Mouse (Mus musculus) urinary bladder, adult 2 months (tissue): ENCODE results near the gene Uggt1. TPM values are rescaled to one million over a fixed set of nuclear protein-coding genes. Genes with fewer than 3 reads are reported as not detected.

ENCODE experiments used
- DNase-seq: peaks from one replicate; pipeline ENCODE4 v3.0.0; 2022; ENCODE audit warnings: low spot score
- polyA plus RNA-seq: library from polyadenylated mRNA; depleted of rRNA; stranded (reverse); fragments of >200 nt; gene quantifications from 2 replicates; pipeline ENCODE4 v1.2.3, GENCODE M21; 2012; rRNA removed

Uggt1 gene
- 20.6 and 25.2 TPM in 2 replicates for polyA plus RNA-seq

DNA sequence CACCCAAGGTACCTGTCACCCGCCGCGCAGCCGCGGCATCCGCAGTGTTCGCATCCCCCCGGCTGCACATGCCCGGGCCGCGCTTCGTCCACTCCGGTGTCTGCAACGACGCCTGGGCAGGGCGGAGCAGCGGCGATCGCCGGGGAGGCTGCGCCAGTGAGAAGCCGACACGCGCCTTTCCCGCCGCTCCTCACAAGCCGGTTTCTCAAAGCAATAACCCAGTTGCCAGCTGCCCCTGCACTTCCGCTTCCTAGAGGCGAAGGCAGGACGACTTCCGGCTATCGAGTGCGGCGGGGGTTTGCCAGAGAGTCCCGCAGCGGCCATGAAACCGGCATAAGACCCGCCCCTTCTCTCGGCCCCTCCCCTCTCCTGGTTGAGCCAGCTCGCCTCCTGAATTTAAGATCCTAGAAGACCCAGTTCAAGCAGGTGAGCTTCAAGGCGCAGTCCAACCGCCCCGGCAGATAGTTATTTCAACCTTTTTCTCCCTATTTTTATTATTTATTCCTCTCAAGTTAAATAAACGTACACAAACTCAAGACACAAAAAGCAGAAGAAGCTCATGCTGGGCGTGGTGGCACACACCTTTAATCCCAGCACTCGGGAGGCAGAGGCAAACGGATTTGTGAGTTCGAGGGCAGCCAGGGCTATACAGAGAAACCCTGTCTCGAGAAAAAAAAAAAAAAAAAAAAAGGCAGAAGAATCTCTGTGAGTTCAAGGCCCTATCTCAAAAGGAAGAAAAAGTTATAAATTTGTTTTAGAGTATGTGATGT lies at the start of gene Uggt1:
TSS of gene Uggt1 (minus strand) at position 663 of the 770 bp plus-strand sequence.
- DNase-seq: peak; percentile 76

DNA sequence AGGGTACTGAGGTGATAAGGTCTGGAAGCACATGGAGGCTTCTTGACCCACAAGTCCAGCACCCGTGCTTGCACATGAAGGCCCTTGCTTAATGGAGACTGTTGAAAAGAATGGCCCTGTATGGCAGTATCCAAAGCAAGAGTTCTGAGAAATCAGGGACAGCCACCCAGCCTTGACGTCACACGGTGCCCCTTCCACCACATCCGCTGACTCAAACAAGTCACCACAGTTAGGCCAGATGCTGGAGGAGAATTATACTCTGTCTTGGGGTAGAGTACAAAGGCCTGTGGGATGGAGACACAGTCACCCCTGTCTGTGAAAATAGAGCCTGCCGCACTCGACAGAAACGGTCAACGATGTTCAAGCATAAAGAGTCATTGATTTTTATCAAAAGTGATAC lies 49.0 kb upstream of the Uggt1 start:
- no peak for DNase-seq

DNA sequence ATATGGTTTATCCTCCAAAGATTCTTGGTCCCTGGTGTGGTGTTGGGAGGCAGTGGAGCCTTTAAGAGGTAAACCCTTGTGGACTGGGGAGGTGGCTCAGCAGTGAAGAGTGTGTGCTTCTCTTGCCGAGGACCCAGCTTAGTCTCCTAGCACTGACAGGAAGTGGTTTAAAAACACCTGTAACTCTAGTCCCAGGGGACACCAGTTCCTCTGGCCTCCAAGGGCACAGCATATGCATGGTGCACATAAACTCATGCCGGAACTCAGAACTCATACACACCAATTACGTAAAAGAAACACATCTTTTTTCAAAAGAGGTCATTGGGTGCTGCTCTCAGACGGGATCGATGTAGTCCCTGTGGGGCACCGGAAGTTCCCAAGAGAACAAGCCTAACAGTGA lies 37.3 kb upstream of the Uggt1 start:
- DNase-seq: no peak

DNA sequence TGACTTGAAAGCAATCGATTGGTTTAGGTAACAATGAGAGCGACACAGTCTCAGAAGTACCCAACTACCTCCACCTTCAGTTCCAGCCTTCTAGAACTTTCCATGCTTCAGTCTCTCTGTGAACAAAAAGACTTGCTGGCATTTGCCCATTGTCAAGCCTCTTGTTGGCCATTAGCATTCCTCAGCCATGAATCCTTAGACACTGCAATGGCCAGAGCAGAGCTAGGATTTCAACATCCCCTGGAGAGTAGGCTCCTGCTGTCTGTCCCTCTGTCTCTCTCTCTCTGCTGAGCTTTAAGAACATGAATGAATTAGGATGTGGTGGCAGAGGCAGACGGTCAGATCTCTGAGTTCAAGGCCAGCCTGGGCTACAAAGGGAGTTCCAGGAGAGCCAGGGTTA lies 36.4 kb upstream of the Uggt1 start:
- DNase-seq: no peak

DNA sequence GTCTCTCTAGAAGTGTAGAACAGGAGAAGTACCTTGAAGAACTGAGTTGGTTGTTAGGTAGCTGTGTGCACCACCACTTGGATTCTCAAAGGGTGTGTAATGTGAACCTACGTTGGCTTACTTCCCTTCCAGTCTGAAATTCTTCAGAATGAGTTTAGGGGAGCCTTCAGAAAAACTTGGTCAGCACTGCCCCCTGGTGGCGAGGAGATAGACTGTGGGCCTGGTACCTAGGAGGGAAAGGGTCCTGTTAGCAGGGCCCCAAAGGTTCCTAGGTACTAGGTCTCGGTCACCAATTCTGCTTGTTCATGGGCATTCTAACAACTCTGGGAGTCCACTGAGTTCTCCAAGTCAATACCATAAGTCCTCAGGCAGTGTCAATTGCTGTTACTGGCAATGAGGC lies 34.7 kb upstream of the Uggt1 start:
- peak; percentile 66 for DNase-seq

DNA sequence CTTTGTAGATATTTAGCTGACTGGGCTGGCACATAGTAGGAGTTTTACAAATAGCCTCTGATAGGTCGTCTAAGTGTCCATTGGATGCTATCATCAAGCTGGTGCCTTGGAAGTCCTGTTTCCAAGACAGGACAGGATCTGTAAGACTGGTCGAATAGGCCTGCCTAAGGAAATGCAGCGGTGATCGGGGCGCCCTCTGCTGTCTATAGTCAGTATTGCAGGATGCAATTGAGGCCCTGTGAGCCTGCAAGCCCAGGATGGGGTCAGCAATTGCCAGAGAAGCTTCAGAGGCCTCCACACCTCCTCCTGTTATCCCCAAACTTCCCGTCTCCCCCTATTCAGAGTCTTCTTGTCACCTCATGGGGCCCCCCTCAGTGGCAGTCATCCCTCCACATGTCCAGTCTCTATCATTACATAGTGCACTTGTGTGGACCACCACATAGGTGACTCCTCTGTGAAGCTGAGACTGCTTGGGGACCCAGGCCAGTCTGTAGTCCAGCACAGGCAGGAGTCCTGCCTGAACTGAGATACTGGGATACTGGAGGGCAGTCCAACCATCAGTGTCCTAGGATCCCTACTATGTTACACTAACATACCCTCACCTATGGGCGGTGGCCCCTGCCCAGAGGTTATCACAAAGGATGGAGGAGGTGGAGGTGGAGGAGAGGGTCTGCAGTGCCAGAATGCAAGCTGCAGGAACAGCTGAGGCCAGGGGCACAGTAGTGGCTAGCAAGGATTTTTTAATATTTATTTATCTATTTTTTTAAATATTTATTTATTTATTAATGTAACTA lies 32.9 kb upstream of the Uggt1 start:
- peak; percentile 56 for DNase-seq

DNA sequence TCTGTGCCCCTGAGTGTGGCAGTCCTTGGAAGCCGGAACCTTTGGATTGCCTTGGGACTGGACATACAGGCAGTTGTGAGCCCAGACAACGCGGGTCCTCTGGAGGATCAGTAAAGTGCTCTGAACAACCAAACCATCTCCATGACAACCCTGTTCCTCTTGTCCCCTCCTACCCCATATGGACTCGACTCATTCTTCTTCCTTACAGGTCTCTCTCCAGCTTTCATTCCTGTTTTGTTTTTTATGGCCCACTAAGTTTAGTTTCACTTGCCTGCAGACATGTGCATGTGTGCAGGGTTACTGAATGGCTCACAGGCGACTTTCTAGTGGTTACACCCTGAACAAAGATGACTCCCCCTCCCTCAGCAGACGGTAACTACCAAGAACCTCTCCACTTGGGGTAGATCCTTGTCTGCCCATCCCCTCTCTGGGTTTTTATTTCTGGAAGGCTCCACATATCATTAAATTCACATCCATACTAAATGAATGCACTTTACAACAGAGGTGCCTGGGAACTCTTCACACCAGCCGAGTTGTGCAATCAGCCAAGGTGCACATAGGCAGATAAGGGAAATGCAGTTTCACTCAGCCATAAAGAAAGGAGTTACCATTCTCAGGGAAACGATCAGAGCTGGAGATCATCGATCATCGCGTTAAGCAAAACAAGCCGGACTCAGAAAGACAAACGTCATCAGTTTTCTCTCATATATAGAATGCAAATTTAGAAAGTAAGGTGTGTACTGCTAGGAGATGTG lies 31.3 kb upstream of the Uggt1 start:
- no peak for DNase-seq

DNA sequence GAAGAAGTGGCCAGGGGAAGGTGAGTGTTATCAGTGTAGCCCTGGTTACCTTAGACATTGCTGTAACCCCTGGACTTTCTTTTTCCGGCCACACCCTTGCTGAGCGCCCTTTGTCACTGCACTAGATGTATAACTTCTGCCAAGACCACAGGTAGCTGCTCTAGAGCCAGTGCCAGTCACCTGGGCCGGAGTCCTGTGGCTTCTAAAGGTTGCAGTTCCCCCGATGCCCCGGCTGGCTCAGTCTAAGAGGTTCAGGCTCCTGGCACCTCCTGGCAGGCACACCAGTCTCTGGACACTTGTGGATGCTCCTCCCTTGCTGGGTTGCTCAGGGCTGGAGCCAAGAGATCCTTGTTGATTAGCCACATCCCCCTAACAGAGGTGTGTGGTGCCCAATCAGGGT lies 29.9 kb upstream of the Uggt1 start, which contains the start of gene Neurl3:
TSS of gene Neurl3 (minus strand) at position 225 of the 400 bp plus-strand sequence.
- no peak for DNase-seq

DNA sequence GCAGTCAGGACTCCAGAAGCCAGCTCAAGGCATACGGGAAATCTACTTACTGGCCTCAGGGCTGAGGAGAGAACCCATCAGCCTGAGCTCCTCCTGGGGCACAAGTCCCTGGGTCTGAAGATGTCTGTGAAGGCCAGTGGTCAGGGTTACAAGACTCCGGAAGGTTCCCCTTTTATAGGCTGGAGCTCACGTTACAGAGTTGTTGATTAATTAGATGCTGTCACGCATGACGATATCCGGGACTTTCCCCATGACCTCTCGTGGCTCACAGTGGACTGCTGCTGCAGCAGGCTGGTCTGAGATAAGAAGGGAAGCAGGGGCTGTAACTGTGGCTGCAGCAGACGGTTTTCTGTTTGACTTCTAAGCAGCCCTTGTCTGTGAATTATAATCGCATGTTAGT lies 28.8 kb upstream of the Uggt1 start:
- no peak for DNase-seq

DNA sequence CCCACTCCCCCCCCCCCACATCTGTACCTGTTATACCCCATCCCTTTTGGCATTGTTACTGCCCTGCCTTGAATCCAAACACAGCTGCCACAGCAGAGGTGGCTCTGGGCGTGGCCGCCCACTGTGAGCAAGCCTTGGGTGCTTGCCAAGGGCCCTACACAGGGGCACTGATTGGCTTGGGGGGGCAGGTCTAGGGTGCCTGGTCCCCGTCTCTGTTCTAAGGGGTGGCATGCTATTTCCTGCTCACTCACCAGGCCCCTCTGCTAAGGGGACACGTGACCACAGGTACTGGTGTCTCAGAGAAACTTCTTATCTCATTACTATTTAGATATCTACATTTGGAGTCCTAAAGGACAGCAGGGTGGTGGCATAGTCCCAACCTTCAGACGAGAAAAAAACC lies 28.0 kb upstream of the Uggt1 start:
- DNase-seq: no peak

DNA sequence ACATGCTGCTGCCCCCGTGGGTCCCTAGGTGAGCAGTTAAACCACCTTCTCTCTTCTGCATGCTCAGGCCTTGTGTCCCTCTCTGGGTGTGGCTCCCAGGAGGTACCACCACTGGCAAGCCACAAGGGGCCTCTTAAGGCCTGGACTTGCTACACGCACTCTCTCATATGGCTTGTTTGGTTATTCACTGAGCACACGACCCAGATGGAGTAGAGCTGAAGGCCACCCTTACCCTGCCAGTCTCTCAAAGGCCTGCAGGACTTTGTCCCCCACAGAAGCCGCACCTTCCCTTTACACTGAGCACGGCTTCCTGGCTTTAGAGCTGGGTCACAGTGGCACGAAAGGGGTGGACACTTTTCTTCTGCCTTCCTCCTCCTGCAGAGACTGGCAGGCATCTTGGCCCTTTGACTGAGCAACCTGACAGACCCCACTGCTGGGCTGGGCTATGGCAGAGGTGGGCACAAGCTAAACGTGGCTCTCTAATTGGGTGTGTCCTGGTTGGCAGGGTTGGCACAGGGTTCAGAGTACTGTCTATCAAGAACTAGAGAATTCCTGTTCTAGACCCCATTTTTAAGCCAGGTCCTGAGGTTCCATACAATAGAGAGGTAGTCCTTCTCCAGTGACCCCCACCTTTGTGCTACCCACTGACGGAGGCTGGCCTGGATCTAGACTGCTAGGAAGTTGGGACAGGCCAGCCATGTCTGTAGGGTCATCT lies 27.2 kb upstream of the Uggt1 start:
- no peak for DNase-seq

DNA sequence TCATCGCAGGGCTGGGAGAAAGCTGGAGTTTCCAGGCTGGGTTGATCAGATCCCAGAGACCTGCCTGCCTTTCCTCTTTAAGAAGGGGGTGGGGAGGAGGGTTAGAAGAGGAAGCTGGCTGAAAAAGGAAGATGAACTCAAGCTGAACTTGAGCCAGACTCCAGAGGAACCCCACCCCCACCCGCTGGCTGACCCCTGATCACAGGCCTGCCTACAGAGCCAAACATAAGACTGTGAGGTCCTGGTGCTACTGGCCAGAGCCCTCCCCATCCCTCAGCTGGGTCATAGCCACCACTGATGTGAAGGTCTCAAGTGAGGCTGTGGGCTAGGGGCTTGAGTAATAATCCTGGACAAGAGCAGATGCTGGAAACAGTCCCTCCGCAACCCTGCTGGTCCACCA lies 26.1 kb upstream of the Uggt1 start:
- no peak for DNase-seq

DNA sequence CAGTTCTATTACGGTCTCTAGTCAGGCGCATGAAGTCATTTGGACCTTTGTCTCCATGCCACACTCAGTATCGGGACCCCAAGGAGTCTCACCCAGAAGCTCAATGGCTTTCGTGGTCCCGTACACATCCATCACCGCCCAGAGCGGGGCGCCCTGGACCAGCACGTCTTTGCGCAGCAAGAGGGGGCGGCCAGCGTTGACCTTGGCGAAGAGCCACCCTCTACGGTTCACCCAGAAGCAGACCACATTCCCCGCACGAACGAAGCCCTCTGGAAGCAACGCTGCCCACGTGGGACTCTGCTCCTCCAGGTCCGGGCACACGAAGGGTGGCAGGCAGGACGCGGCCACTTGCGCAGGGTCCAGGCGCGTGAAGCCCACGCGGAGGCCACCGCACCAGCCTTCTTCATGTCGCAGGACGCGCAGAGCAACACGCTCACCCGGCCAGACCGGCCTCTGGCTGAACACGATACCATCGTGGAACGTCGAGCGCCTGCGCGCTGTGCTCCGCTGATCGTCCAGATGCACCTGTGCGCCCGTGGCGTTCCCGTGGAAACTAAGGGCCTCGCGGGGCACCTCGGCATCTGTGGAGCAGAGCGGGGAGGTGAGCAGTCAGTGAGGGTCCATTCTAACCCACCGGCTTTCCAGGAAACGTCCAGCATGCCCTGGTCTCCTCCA lies 24.7 kb upstream of the Uggt1 start:
- DNase-seq: no peak

DNA sequence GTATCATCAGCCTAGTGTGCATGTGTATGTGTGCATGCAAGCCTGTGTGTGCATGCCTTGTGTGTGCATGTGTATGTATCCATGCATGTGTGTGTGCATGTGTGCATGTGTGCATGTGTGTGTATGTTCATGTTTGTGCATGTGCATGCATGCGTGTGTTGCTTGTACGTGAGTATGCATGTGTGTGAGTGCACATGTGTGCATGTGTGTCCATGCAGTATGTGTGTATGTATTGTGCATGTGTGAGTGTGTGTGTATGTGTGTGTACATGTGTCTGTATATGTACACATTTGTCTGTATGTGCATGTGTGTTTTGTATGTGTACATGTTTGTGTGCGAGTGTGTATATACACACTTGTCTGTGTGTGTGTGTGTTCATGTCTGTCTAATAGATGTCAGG lies 23.1 kb upstream of the Uggt1 start:
- no peak for DNase-seq

DNA sequence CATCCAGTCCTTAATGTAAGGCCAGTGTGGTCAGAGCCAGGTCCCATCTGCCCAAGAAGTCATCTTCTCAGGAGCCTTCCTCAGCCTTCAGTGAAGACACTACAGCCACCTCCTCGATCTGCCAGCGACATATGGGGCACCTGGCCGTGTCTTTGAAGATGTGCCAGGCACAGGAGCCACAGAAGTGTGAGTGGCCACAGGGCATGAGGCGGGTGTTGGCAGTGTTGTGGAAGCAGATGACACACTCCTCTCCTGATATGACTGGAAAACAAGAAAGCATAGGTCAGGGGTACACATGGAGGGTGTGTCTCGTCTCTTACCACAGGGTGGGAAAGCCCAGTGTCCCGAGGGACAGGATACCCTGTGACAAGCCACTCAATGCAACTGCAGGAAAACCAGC lies 21.8 kb upstream of the Uggt1 start:
- no peak for DNase-seq

DNA sequence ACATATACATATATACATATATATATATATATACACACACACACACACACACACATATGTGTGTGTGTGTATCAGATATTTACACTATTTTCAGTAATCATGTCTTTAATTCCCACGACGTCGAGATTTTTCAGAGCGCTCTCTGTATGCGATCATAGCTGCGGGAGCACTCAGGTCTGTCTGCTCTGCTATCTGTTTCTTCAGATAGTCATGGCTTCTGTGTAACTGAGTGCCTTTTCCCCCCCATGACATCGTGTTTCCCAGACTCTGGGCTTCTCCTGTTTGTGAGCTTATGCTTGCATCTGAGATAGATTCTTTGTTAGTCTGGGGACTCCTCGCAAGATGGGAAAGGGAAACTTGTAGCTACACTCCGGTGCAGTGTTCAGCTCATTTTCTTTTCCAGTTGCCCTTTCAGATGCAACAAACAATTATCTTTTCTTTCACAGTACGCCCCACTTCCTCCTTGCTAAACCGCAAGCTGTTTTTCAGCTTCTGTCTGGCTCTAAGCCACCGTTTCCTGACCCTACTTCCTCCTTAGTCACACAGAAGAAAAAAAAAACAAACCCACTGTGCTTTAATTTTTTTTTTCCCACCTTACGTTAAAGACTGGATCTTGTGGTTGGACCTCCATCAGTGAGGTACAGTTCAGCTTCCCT lies 19.4 kb upstream of the Uggt1 start:
- no peak for DNase-seq

DNA sequence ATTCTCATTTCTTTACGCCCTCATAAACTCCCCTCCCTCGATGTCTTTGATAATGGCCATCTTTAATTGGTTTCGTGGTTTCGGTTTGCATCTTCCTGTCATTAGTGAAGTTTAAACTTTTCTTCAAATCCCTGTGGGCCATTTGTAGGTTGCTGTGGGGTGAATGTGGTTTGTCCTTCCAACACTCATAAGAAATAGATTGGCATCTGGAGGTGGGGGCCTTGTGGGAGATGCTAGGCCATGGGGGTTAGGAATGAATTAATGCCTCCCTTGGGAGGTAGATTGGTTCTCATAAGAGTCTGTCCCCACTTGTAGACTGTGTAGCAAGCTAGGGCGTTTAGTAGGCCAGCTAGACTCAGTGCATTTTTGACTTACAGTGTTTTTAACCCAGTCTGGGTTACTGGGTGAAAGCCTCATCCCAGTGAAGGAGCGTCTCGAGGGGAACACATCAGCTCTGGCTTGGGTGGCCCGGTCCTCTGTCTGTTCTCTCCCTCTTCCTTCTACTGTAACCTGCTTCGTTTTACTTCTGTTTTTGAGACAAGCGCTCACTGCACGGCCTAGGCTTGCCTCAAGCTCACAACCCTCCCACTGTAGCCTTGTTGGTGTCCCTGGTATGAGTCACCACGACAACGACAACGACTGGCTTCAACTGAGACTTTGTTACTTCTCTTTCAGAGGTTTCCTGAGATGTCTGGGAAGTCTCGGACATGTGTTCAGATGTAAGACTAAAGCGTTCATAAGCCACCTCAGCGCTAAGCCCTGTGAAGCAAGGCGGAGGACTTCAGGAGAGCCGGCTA lies 17.4 kb upstream of the Uggt1 start:
- no peak for DNase-seq

DNA sequence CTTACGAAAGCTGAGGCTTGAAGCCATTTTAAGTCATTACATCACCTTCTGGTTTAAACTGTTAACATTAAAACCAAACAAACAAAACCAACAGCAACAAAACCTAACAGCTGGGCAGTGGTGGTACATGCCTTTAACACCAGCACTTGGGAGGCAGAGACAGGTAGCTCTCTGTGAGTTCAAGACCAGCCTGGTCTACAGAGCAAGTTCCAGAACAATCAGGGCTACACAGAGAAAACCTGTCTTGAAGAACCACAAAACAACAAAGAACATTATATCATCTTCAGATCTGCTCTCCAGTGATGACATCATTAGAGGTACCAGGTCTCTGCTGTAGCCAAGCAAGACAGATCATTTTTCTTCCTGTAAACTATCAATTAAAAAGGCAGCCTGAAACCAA lies 15.9 kb upstream of the Uggt1 start:
- DNase-seq: no peak

DNA sequence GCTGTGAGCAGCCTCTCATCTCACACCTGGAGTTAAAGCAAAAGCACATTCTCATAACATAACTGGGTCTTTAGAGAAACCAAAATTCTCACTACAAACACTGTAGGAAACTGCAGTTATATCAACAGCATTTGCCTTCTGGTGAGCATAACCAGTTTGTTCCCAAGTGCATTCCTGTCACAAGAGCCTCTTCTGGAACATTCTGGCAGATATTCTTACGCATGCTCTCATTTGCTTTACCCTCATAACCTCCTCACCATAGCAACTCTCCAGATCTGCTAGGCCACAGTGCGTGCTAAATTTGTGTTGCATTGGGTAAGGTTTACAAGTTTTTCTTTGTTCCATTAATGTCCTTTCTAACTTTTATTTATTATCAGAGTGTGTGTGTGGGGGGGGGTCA lies 14.8 kb upstream of the Uggt1 start:
- no peak for DNase-seq

DNA sequence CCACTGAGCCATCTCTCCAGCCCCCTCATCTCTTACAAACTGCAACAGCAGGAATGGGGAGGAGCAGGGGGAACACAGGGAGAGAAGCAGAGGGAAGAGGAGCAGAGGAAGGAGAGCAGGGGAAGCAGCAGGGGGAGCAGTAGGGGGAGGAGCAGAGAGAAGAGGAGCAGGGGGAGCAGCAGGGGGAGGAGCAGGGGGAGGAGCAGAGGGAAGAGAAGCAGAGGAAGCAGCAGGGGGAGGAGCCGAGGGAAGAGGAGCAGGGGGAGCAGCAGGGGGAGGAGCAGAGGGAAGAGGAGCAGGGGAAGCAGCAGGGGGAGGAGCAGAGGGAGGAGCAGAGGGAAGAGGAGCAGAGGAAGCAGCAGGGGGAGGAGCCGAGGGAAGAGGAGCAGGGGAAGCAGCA lies 14.1 kb upstream of the Uggt1 start:
- DNase-seq: no peak
